Mouse (Mus musculus) lung, embryonic 16.5 days (tissue): Measurements from ENCODE around the gene Lats2. TPM values are rescaled to one million over a fixed set of nuclear protein-coding genes. Genes with fewer than 3 reads are reported as not detected.

ENCODE experiments used
- ATAC-seq: fragments of 200-750 bp; cut with Nextera tagmentation; 2 replicates; pipeline ENCODE4 v1.8.0; 2017; ENCODE audit warnings: low read depth, mild to moderate bottlenecking, moderate library complexity
- H3K27ac ChIP-seq: fragments of 300-500 bp; sonication (generic); 2 replicates; pipeline ENCODE4 v1.5.1; 2014; ENCODE audit warnings: mild to moderate bottlenecking, control low read depth, low read length
- H3K27me3 ChIP-seq: fragments of 300-500 bp; sonication (generic); 2 replicates; pipeline ENCODE4 v1.6.1; 2014; ENCODE audit warnings: low read depth, low read length, mixed read lengths; ENCODE audit not compliant: control insufficient read depth, insufficient read depth
- H3K36me3 ChIP-seq: fragments of 300-500 bp; sonication (generic); 2 replicates; pipeline ENCODE4 v1.6.1; 2014; ENCODE audit warnings: low read length; ENCODE audit not compliant: control insufficient read depth, insufficient read depth
- H3K4me1 ChIP-seq: fragments of 300-500 bp; sonication (generic); replicated peaks from 2 replicates; pipeline ENCODE4 v1.6.1; 2014; ENCODE audit warnings: low read length, mixed read lengths; ENCODE audit not compliant: control insufficient read depth, insufficient read depth
- H3K4me2 ChIP-seq: fragments of 300-500 bp; sonication (generic); 2 replicates; pipeline ENCODE4 v1.6.1; 2014; ENCODE audit warnings: low read depth, low read length, control low read depth
- H3K4me3 ChIP-seq: fragments of 300-500 bp; sonication (generic); 2 replicates; pipeline ENCODE4 v1.5.1; 2014; ENCODE audit warnings: mild to moderate bottlenecking, low read length, control low read depth
- H3K9ac ChIP-seq: fragments of 300-500 bp; sonication (generic); 2 replicates; pipeline ENCODE4 v1.6.1; 2014; ENCODE audit warnings: low read length, control low read depth
- H3K9me3 ChIP-seq: fragments of 300-500 bp; sonication (generic); 2 replicates; pipeline ENCODE4 v1.6.1; 2016; ENCODE audit warnings: low read length; ENCODE audit not compliant: control insufficient read depth
- WGBS: fragments of 180-500 bp; shearing (Covaris S2); extraction: QIAGEN DNeasy Blood & Tissue Kit; methylation state at CpG from one replicate; pipeline ENCODE4 v1.1.7; 2014; 5-methylcytosine and 5-hydroxymethylcytosine counted together
- microRNA-seq: library from miRNA; unstranded; fragments of <30 nt; microRNA quantifications from one replicate; pipeline ENCODE4, GENCODE M21; 2016
- polyA plus RNA-seq: library from polyadenylated mRNA; unstranded; fragments of >200 nt; fragmentation: Nextera tagmentation; extraction: Ambion mirVana; gene quantifications from 2 replicates; pipeline ENCODE4 v1.2.1, GENCODE M21; 2015

Gene Lats2
- polyA plus RNA-seq, 1 experiment from 2014 or later = 25.9 TPM

DNA sequence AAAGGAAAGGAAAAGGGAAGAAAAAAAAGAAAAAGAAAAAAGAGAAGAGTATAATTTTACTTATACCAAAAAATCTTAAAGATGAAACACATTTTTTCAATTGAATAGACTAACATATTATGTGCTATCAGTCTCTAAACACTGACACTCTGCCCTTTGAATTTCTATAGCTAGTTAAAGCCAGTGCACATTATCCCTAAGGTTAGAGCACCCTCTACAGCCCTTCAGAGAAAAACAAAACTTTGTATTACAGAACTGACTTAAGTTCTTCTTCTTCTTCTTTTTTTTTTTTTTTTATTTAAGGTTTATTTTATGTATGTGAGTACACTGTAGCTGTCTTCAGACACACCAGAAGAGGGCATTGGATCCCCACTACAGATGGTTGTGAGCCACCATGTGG lies 108.7 kb downstream of the Lats2 start:
- ATAC-seq = no peak
- H3K27ac ChIP-seq = no peak overlapping the region

GRCm38 (mm10) chr14:57646155-57646554 lies 112.0 kb downstream of the Lats2 start:
- Histone ChIP-seq H3K4me2 (no peak overlapping the region), H3K27ac (no peak overlapping the region), H3K4me3 (no peak overlapping the region), H3K9ac (no peak overlapping the region), H3K36me3 (peaks cover 2% of the 10 kb centered on the region; the same call in 1 of the 2 replicates), H3K9me3 (no peaks in the 10 kb centered on the region), H3K27me3 (no peaks in the 10 kb centered on the region), H3K4me1 (no peaks in the 10 kb centered on the region)
- 83% methylated on average over 4 of the region's 4 CpGs for WGBS
- no peak for ATAC-seq

More for the DNA sequence above, 108.7 kb downstream of the Lats2 start:
- Histone ChIP-seq H3K27me3 (no peaks in the 10 kb centered on the region), H3K4me2 (no peak overlapping the region), H3K9me3 (no peaks in the 10 kb centered on the region), H3K36me3 (peaks cover 2% of the 10 kb centered on the region; the same call in 1 of the 2 replicates), H3K9ac (no peak overlapping the region), H3K4me3 (no peak overlapping the region), H3K4me1 (no peaks in the 10 kb centered on the region)

Small RNA genes within 50 kb of the gene (microRNA-seq; reads per million reads assigned to microRNA genes)
- not detected for gene Mir3077

Other genes starting within 250 kb of the Lats2 start
- 4.1 and 4.8 TPM in 2 replicates for gene Il17d, start 233.6 kb downstream of the Lats2 start, polyA plus RNA-seq
- gene Eef1akmt1, start 186.8 kb downstream of the Lats2 start, polyA plus RNA-seq = 93.8 and 101 TPM in 2 replicates
- gene Xpo4, start 93.0 kb downstream of the Lats2 start, polyA plus RNA-seq = 19.7 and 19.8 TPM in 2 replicates
- gene Gm49361, start 12.3 kb downstream of the Lats2 start, polyA plus RNA-seq = not detected in 2 replicates
- gene Sap18, start 39.8 kb upstream of the Lats2 start, polyA plus RNA-seq = 17.7 and 25.1 TPM in 2 replicates
- 38.0 and 43.8 TPM in 2 replicates for gene Ska3, start 67.8 kb upstream of the Lats2 start, polyA plus RNA-seq
- 148 and 151 TPM in 2 replicates for gene Mrpl57, start 67.8 kb upstream of the Lats2 start, polyA plus RNA-seq
- 72.3 and 76.2 TPM in 2 replicates for gene Zdhhc20, start 131.9 kb upstream of the Lats2 start, polyA plus RNA-seq
- 74.1 and 74.9 TPM in 2 replicates for gene Micu2, start 240.9 kb upstream of the Lats2 start, polyA plus RNA-seq